8 mouse cellular contexts compared by ENCODE assay signal in the genomic region with DNA sequence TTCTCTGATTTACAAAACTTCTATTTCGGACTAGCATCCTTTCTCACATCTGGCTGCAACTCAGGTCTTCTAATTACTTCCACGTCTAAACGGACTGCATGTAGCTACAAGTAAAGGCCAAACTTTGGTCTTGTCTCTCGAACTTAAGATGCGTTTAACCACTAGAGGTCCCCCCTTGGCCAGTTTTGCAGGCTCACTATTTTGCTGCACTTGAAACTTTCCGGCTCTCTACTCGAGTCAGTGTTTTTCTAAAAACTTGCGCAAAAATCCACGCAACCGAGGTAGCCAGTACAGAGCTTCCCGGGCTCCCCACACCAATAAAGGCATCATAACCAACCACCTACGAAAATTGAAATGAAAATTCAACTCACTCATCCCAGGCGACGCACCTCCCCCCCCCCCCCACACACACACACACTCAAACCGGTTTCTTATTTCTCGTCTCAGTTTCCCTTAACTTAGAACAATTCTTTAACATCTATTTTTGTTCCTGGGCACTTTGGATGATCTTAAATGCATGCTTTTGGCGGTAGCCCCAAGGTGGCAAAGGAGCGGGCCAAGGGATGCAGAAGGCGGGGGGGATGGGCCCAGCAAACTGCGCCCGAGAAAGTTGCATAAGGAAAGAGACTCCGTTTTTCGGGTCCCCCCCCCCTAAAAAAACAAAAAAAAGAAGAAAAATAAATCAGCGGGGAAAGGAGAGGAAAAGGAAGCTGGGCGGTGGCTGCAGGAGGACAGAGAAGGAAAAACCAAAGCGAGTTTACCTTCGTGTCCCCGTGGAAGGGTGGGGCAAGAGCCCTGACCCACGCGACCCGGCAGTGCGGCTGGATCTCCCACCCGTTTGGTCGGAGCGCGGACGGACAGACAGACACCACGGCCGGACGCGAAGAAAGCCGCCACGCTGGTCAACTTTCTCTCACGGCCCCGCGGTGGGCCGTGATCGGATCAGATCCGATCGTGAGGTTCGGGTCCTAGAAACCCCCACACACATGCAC. TPM values are rescaled to one million over a fixed set of nuclear protein-coding genes. Genes with fewer than 3 reads are reported as not detected.
DNase-seq lines count a peak whose midpoint lies in the region; ATAC-seq and TF ChIP-seq lines count a peak whose summit lies in the region.

No protein-coding gene starts in this region.

- H3K4me1 ChIP-seq in heart, embryonic 13.5 days, result peaks cover 21% of the 10 kb centered on the region
- no peaks in the 10 kb centered on the region for H3K4me1 ChIP-seq in kidney, postnatal 0 days (replicated peaks; ENCODE audit: insufficient read depth, low read length)
- peaks cover 6% of the 10 kb centered on the region for H3K4me1 ChIP-seq in liver, adult 2 months (ENCODE audit: control insufficient read depth, insufficient read depth, low read length)

- H3K79me2 ChIP-seq in C2C12 (ENCODE audit: control insufficient read depth, insufficient read depth), result no peaks in the 10 kb centered on the region
- peaks cover 3% of the 10 kb centered on the region; the same call in 1 of the 2 replicates for H3K79me2 ChIP-seq in liver, adult 2 months (ENCODE audit: control insufficient read depth, insufficient read depth, low read length)

- DNase-seq in brain, embryonic 14.5 days (ENCODE audit: low read depth), result peak; percentile 96
- peak; percentile 86 for DNase-seq in fibroblast of lung, adult 2 months (ENCODE audit: low read depth)
- peak; percentile 97 for DNase-seq in kidney, postnatal 0 days (ENCODE audit: low spot score)
- DNase-seq in liver, adult 2 months (ENCODE audit: extremely low read depth, low read depth, low spot score), result peak; percentile 86
- DNase-seq in spleen, postnatal 36 days (ENCODE audit: low spot score in 2 of 2), result peak; percentile 86 to 88

- H3K4me3 ChIP-seq in C2C12 (ENCODE audit: insufficient read depth, poor library complexity, severe bottlenecking), result peak overlapping the region; percentile 64
- H3K4me3 ChIP-seq in heart, embryonic 13.5 days, result peak overlapping the region; percentile 88
- peak overlapping the region; percentile 97 for H3K4me3 ChIP-seq in kidney, postnatal 0 days (replicated peaks; ENCODE audit: low read depth, low read length)
- H3K4me3 ChIP-seq in liver, adult 2 months (ENCODE audit: insufficient read depth, low read depth, low read length), result peak overlapping the region; percentile 86

- no peaks in the 10 kb centered on the region for H3K27me3 ChIP-seq in C2C12 (ENCODE audit: control insufficient read depth, insufficient read depth, insufficient read length)
- no peaks in the 10 kb centered on the region for H3K27me3 ChIP-seq in heart, embryonic 13.5 days (replicated peaks)
- no peaks in the 10 kb centered on the region for H3K27me3 ChIP-seq in kidney, postnatal 0 days (ENCODE audit: insufficient read depth, low read length)
- no peaks in the 10 kb centered on the region for H3K27me3 ChIP-seq in liver, adult 2 months (ENCODE audit: control insufficient read depth, insufficient read depth, low read length)

- ATAC-seq in heart, embryonic 13.5 days (ENCODE audit: extremely low read depth, insufficient number of reproducible peaks, low FRiP score, low TSS enrichment), result no peak
- ATAC-seq in kidney, postnatal 0 days (replicated peaks; ENCODE audit: low FRiP score, low read depth), result peak; percentile 2
- ATAC-seq in monocyte, adult 5-6 weeks (replicated peaks; ENCODE audit: insufficient number of reproducible peaks, low FRiP score, low TSS enrichment, poor library complexity, severe bottlenecking), result peak; percentile 82

- peak overlapping the region; percentile 94 for H3K9ac ChIP-seq in heart, embryonic 13.5 days
- peak overlapping the region; percentile 96 for H3K9ac ChIP-seq in kidney, postnatal 0 days (ENCODE audit: low read depth, low read length)
- H3K9ac ChIP-seq in liver, adult 2 months (ENCODE audit: low read depth, low read length), result peak overlapping the region; percentile 89

- peak overlapping the region; percentile 93 for H3K27ac ChIP-seq in heart, embryonic 13.5 days (replicated peaks)
- H3K27ac ChIP-seq in kidney, postnatal 0 days, result peak overlapping the region; percentile 97
- peak overlapping the region; percentile 19 for H3K27ac ChIP-seq in liver, adult 2 months (replicated peaks; ENCODE audit: insufficient read depth, low read depth, low read length)

- H3K36me3 ChIP-seq in C2C12 (ENCODE audit: control insufficient read depth, insufficient read depth), result no peaks in the 10 kb centered on the region
- H3K36me3 ChIP-seq in heart, embryonic 13.5 days, result peaks cover 5% of the 10 kb centered on the region; the same call in 1 of the 2 replicates
- H3K36me3 ChIP-seq in kidney, postnatal 0 days (ENCODE audit: insufficient read depth, low read length), result no peaks in the 10 kb centered on the region
- peaks cover 2% of the 10 kb centered on the region; the same call in 1 of the 2 replicates for H3K36me3 ChIP-seq in liver, adult 2 months (ENCODE audit: control insufficient read depth, insufficient read depth, low read length)

- no peaks in the 10 kb centered on the region for H3K9me3 ChIP-seq in heart, embryonic 13.5 days
- H3K9me3 ChIP-seq in kidney, postnatal 0 days (replicated peaks; ENCODE audit: low read length), result no peaks in the 10 kb centered on the region

- TF ChIP-seq POLR2A in brain, embryonic 14.5 days (IDR thresholded peaks at IDR 0.05; ENCODE audit: borderline replicate concordance, extremely low read depth, insufficient read depth, insufficient read length, poor library complexity, severe bottlenecking), result no peak
- TF ChIP-seq POLR2A in liver, adult 2 months (IDR thresholded peaks at IDR 0.05; ENCODE audit: extremely low read depth, insufficient read depth, low read length), result 0 out of 2 replicates have a peak, but pooled peaks have one; percentile 2

- under 1% methylated on average over 51 of the region's 51 CpGs for WGBS in heart, embryonic 13.5 days
- under 1% methylated on average over 51 of the region's 51 CpGs for WGBS in kidney, postnatal 0 days
- under 1% methylated on average over 51 of the region's 51 CpGs for WGBS in liver, adult 2 months

- TF ChIP-seq CTCF in C2C12 (IDR thresholded peaks at IDR 0.05; ENCODE audit: control insufficient read depth, insufficient read depth, insufficient read length), result peak; percentile 23
- peak; percentile 70; the same call in 1 of the 2 replicates for TF ChIP-seq CTCF in brain, embryonic 14.5 days (IDR thresholded peaks at IDR 0.05; ENCODE audit: borderline replicate concordance, extremely low read depth, insufficient read depth, insufficient read length)
- TF ChIP-seq CTCF in kidney, postnatal 0 days (IDR thresholded peaks at IDR 0.05; ENCODE audit: low read depth), result peak; percentile 83
- TF ChIP-seq CTCF in liver, adult 2 months (IDR thresholded peaks at IDR 0.05; ENCODE audit: low read depth, low read length), result peak; percentile 44; the same call in 1 of the 2 replicates

- peak overlapping the region; percentile 93 for H3K4me2 ChIP-seq in heart, embryonic 13.5 days
- peak overlapping the region; percentile 92 for H3K4me2 ChIP-seq in kidney, postnatal 0 days (ENCODE audit: low read length)

- H3ac ChIP-seq in C2C12 (ENCODE audit: control insufficient read depth, insufficient read length, low read depth), result peak overlapping the region; percentile 50

- no peaks in the 10 kb centered on the region for H3K79me3 ChIP-seq in C2C12 (ENCODE audit: low read depth)

TF ChIP-seq in C2C12, 6 proteins besides CTCF, POLR2A, EP300 and RAD21:
- TF ChIP-seq MYOD1 (IDR thresholded peaks at IDR 0.05; ENCODE audit: control insufficient read depth, insufficient read length, low read depth) (no peak), FOSL1 (IDR thresholded peaks at IDR 0.05; ENCODE audit: insufficient read depth, low read length, poor library complexity, severe bottlenecking) (no peak), MYOG (IDR thresholded peaks at IDR 0.05; ENCODE audit: control insufficient read depth, extremely low read depth, insufficient read length) (no peak), USF1 (IDR thresholded peaks at IDR 0.05; ENCODE audit: low read depth) (no peak), CEBPB (IDR thresholded peaks at IDR 0.05; ENCODE audit: low read depth) (peak; percentile 20), MAX (IDR thresholded peaks at IDR 0.05) (no peak)

RNA-seq across cellular contexts. Expression of gene L3mbtl3, which starts 2.5 kb away (rescaled TPM):
- 2.3 TPM for polyA plus RNA-seq in C2C12 (2012; fragmentation: generic; extraction: Trizol)
- 27.8 and 37.8 TPM in 2 replicates for polyA plus RNA-seq in brain, embryonic 14.5 days (2012; rRNA removed)
- polyA plus RNA-seq in heart, embryonic 13.5 days (2015; fragmentation: Nextera tagmentation; extraction: Ambion mirVana), result 8.6 and 8.9 TPM in 2 replicates
- polyA plus RNA-seq in kidney, postnatal 0 days (2015; fragmentation: Nextera tagmentation; extraction: Ambion mirVana), result 9.3 and 9.5 TPM in 2 replicates
- 3.6 and 4.1 TPM in 2 replicates for total RNA-seq in liver, adult 2 months (2014; rRNA removed)
- polyA plus RNA-seq in liver, adult 2 months (2012; rRNA removed), result 1.2 and 1.7 TPM in 2 replicates
- 18.8 to 28.8 TPM (median 24.9 TPM) in 3 replicates for total RNA-seq in monocyte, adult 5-6 weeks (2017)

Comparison
In these comparisons a context has a peak if more than half of its experiments do, and no peak if none do; other contexts are left out.
1. CTCF ChIP-seq: peak in every context shown above with its lines; median percentile 83 in kidney, postnatal 0 days; 70 in brain, embryonic 14.5 days; 44 in liver, adult 2 months; 23 in C2C12.
2. H3K27ac ChIP-seq: peak in every context shown above with its lines; median percentile 97 in kidney, postnatal 0 days; 93 in heart, embryonic 13.5 days; 19 in liver, adult 2 months.